Mouse (Mus musculus) C2C12 (cell line): ENCODE data around the gene Hdac4. TPM values are rescaled to one million over a fixed set of nuclear protein-coding genes. Genes with fewer than 3 reads are reported as not detected.

ENCODE experiments used
- H3K27me3 ChIP-seq: one replicate; pipeline ENCODE4 v1.6.1; 2011; ENCODE audit not compliant: control insufficient read depth, insufficient read depth, insufficient read length
- H3K36me3 ChIP-seq: one replicate; pipeline ENCODE4 v1.6.1; 2011; ENCODE audit not compliant: control insufficient read depth, insufficient read depth
- H3K4me3 ChIP-seq: one replicate; pipeline ENCODE4 v1.5.1; 2011; ENCODE audit warnings: mild to moderate bottlenecking, control low read depth; ENCODE audit not compliant: poor library complexity, insufficient read depth, severe bottlenecking
- H3K79me2 ChIP-seq: one replicate; pipeline ENCODE4 v1.6.1; 2011; ENCODE audit not compliant: control insufficient read depth, insufficient read depth
- H3K79me3 ChIP-seq: one replicate; pipeline ENCODE4 v1.6.1; 2011; ENCODE audit warnings: low read depth, control low read depth
- H3ac ChIP-seq: one replicate; pipeline ENCODE3; 2011; ENCODE audit warnings: low read depth; ENCODE audit not compliant: control insufficient read depth, insufficient read length
- CEBPB ChIP-seq: IDR thresholded peaks from one replicate; pipeline ENCODE4 v1.6.1; 2011; ENCODE audit warnings: low read depth, mild to moderate bottlenecking, control low read depth, moderate library complexity
- CTCF ChIP-seq: IDR thresholded peaks from one replicate; pipeline ENCODE4 v1.5.1; 2011; ENCODE audit not compliant: control insufficient read depth, insufficient read depth, insufficient read length
- FOSL1 ChIP-seq: IDR thresholded peaks from one replicate; pipeline ENCODE4 v1.8.0; 2011; ENCODE audit warnings: mild to moderate bottlenecking, low read length; ENCODE audit not compliant: poor library complexity, insufficient read depth, severe bottlenecking
- MAX ChIP-seq: IDR thresholded peaks from one replicate; pipeline ENCODE4 v1.6.1; 2011; ENCODE audit warnings: mild to moderate bottlenecking, control low read depth
- MYOD1 ChIP-seq: IDR thresholded peaks from one replicate; pipeline ENCODE4 v1.6.1; 2011; ENCODE audit warnings: low read depth; ENCODE audit not compliant: control insufficient read depth, insufficient read length
- MYOG ChIP-seq: IDR thresholded peaks from one replicate; pipeline ENCODE4 v1.6.1; 2011; ENCODE audit not compliant: control insufficient read depth, insufficient read length; ENCODE audit errors: extremely low read depth
- USF1 ChIP-seq: IDR thresholded peaks from one replicate; pipeline ENCODE4 v1.6.1; 2011; ENCODE audit warnings: low read depth, mild to moderate bottlenecking, control low read depth, moderate library complexity
- polyA plus RNA-seq: library from polyadenylated mRNA; unstranded; fragments of >200 nt; fragmentation: generic; extraction: Trizol; gene quantifications from one replicate; pipeline ENCODE4 v1.2.1, GENCODE M21; 2012; ENCODE audit warnings: missing spikeins

The Hdac4 gene
- polyA plus RNA-seq, 1 experiment: 9.6 TPM

GRCm38 (mm10) chr1:92143331-92143895, 52.1 kb downstream of the Hdac4 start:
- Histone ChIP-seq H3ac (no peak overlapping the region), H3K4me3 (no peak overlapping the region), H3K27me3 (no peaks in the 10 kb centered on the region), H3K79me2 (no peaks in the 10 kb centered on the region), H3K36me3 (peaks cover 4% of the 10 kb centered on the region), H3K79me3 (peaks cover 7% of the 10 kb centered on the region)
- TF ChIP-seq MAX: no peak
- TF ChIP-seq MYOD1: no peak
- no peak for TF ChIP-seq USF1
- no peak for TF ChIP-seq FOSL1
- TF ChIP-seq MYOG: no peak
- TF ChIP-seq CEBPB: no peak
- no peak for TF ChIP-seq CTCF

GRCm38 (mm10) chr1:92142793-92143192, 52.7 kb downstream of the Hdac4 start:
- no peak for TF ChIP-seq USF1
- no peak for TF ChIP-seq MAX
- no peak for TF ChIP-seq CEBPB
- TF ChIP-seq MYOG: no peak
- no peak for TF ChIP-seq CTCF

GRCm38 (mm10) chr1:92139001-92139400, 56.5 kb downstream of the Hdac4 start:
- Histone ChIP-seq H3K79me3 (peaks cover 6% of the 10 kb centered on the region), H3K79me2 (peaks cover 9% of the 10 kb centered on the region), H3K4me3 (no peak overlapping the region), H3K27me3 (no peaks in the 10 kb centered on the region), H3K36me3 (peaks cover 4% of the 10 kb centered on the region), H3ac (no peak overlapping the region)
- TF ChIP-seq CTCF (no peak), USF1 (no peak), FOSL1 (no peak), CEBPB (no peak), MYOD1 (no peak), MAX (no peak), MYOG (no peak)

More at GRCm38 (mm10) chr1:92142793-92143192, 52.7 kb downstream of the Hdac4 start:
- Histone ChIP-seq H3ac (no peak overlapping the region), H3K79me2 (no peaks in the 10 kb centered on the region), H3K4me3 (no peak overlapping the region), H3K36me3 (peaks cover 4% of the 10 kb centered on the region), H3K27me3 (no peaks in the 10 kb centered on the region), H3K79me3 (peaks cover 7% of the 10 kb centered on the region)

- no peaks in the 10 kb centered on the region for H3K27me3 ChIP-seq
Observed at GRCm38 (mm10) chr1:92137136-92137848, 58.2 kb downstream of the Hdac4 start.

GRCm38 (mm10) chr1:92136362-92136761, 59.1 kb downstream of the Hdac4 start:
- TF ChIP-seq CTCF (no peak), MYOD1 (no peak), FOSL1 (no peak), MYOG (no peak), USF1 (no peak), MAX (no peak), CEBPB (no peak)
- Histone ChIP-seq H3K4me3 (no peak overlapping the region), H3K36me3 (peaks cover 4% of the 10 kb centered on the region), H3ac (no peak overlapping the region), H3K79me2 (peaks cover 33% of the 10 kb centered on the region), H3K27me3 (no peaks in the 10 kb centered on the region), H3K79me3 (peaks cover 10% of the 10 kb centered on the region)

More at GRCm38 (mm10) chr1:92137136-92137848, 58.2 kb downstream of the Hdac4 start:
- Histone ChIP-seq H3K36me3 (peaks cover 4% of the 10 kb centered on the region), H3K79me3 (peaks cover 3% of the 10 kb centered on the region), H3K4me3 (no peak overlapping the region), H3ac (no peak overlapping the region), H3K79me2 (peaks cover 23% of the 10 kb centered on the region)
- TF ChIP-seq MAX (no peak), CTCF (no peak), USF1 (no peak), CEBPB (no peak), FOSL1 (no peak), MYOD1 (no peak), MYOG (no peak)

GRCm38 (mm10) chr1:92132181-92132580, 63.3 kb downstream of the Hdac4 start:
- Histone ChIP-seq H3ac (no peak overlapping the region), H3K79me2 (peaks cover 56% of the 10 kb centered on the region), H3K36me3 (no peaks in the 10 kb centered on the region), H3K4me3 (no peak overlapping the region), H3K79me3 (peaks cover 14% of the 10 kb centered on the region), H3K27me3 (no peaks in the 10 kb centered on the region)
- TF ChIP-seq CEBPB: no peak
- TF ChIP-seq CTCF: no peak
- no peak for TF ChIP-seq MAX
- no peak for TF ChIP-seq MYOD1
- TF ChIP-seq MYOG: no peak
